Mouse (Mus musculus): Measurements from ENCODE around the gene Nme1. TPM values are rescaled to one million over a fixed set of nuclear protein-coding genes. Genes with fewer than 3 reads are reported as not detected.
A peak's percentile ranks its signal among the peaks of the same experiment; 100 is the strongest.

The Nme1 gene
- 100 and 105 TPM in 2 replicates for polyA plus RNA-seq (2015; fragmentation: Nextera tagmentation; extraction: Ambion mirVana)

DNA sequence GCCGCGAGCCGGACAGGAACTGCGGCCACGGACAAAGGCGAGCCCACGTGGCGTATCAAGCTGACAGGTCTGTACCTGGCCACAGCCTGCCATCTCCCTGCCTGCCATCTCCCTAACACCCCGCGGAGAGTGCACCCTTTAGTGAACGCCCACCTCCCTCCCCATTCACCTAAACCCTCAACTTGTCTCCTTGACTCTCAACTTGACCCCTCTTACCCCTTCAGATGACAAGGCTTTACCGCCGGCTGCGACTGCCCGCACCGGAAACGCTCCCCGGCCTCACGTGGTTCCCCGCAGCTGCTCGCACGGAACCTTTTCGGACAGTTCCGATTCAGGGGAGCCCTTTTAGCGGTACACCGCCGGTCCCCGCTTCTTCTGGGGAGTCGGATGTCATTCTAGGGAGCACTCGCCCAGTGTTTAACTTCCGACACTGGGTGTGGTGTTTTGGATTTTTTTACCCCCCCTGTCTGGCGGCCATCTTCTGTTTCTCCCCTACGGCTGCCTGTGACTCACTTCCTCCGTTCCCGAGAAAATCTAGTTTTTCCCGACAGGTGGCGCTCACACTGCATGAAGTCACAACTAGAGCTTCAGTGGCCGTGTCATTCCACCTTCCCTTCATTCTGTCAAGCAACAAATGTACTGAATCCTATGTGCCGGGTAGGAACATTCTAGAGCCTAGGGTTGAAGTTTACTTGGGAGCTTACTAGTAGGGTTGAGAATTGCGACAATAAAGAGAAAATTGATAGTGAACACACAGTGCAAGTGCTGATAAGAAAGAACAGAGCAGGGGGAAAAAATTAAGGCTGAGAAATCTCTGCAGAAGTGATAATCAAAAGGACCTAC, at the start of gene Nme1, which contains the start of gene Gm20390:
Gene Nme1 (minus strand): TSS at position 517 of the 843 bp plus-strand sequence.
Gene Gm20390 (minus strand): TSS at position 289 of the 843 bp plus-strand sequence.
- Histone ChIP-seq H3K27ac (ENCODE audit: low read length) (peak within 1 kb of the TSS; percentile 14; the same call in 1 of the 2 replicates), H3K27me3 (ENCODE audit: control insufficient read depth, insufficient read depth, low read depth, low read length) (no peaks in the 10 kb centered on the region), H3K4me3 (ENCODE audit: low read length) (peak within 1 kb of the TSS; percentile 60), H3K4me1 (replicated peaks; ENCODE audit: control insufficient read depth, insufficient read depth, low read length) (peaks cover 6% of the 10 kb centered on the region), H3K4me2 (ENCODE audit: low read depth, low read length) (peak within 1 kb of the TSS; percentile 56), H3K9me3 (ENCODE audit: control insufficient read depth, low read length) (no peaks in the 10 kb centered on the region), H3K9ac (ENCODE audit: low read length) (peak within 1 kb of the TSS; percentile 65), H3K36me3 (ENCODE audit: control insufficient read depth, insufficient read depth, low read length) (peaks cover 16% of the 10 kb centered on the region)
- WGBS: 0% methylated on average over 40 of the region's 40 CpGs
- peak; percentile 98 for ATAC-seq (ENCODE audit: low read depth)

DNA sequence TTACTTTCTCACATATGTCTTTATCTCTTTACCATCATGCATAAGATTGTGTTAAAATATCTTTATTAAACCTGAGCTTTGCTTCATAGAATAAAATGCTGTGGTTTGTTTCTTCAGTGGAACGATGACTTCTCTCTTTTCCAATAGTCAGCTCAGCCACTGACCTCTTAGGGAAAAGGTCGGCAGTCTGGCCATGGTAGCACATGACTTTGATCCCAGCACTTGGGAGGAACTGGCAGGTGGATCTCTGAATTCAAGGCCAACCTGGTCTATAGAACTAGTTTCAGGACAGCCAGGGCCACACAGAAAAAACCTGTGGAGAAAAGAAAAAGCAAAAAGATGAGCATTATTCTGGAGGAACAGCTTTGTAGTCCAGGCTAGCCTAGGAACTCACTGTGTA, 35.0 kb upstream of the Nme1 start:
- H3K9ac ChIP-seq (ENCODE audit: low read length): no peak overlapping the region
- no peaks in the 10 kb centered on the region for H3K9me3 ChIP-seq (ENCODE audit: control insufficient read depth, low read length)
- H3K36me3 ChIP-seq (ENCODE audit: control insufficient read depth, insufficient read depth, low read length): no peaks in the 10 kb centered on the region
- H3K4me3 ChIP-seq (ENCODE audit: low read length): no peak overlapping the region
- WGBS: 90% methylated on average over 2 of the region's 2 CpGs
- H3K4me1 ChIP-seq (replicated peaks; ENCODE audit: control insufficient read depth, insufficient read depth, low read length): peaks cover 4% of the 10 kb centered on the region; the same call in 1 of the 2 replicates
- H3K27me3 ChIP-seq (ENCODE audit: control insufficient read depth, insufficient read depth, low read depth, low read length): no peaks in the 10 kb centered on the region
- no peak overlapping the region for H3K27ac ChIP-seq (ENCODE audit: low read length)
- ATAC-seq (ENCODE audit: low read depth): no peak
- H3K4me2 ChIP-seq (ENCODE audit: low read depth, low read length): no peak overlapping the region

DNA sequence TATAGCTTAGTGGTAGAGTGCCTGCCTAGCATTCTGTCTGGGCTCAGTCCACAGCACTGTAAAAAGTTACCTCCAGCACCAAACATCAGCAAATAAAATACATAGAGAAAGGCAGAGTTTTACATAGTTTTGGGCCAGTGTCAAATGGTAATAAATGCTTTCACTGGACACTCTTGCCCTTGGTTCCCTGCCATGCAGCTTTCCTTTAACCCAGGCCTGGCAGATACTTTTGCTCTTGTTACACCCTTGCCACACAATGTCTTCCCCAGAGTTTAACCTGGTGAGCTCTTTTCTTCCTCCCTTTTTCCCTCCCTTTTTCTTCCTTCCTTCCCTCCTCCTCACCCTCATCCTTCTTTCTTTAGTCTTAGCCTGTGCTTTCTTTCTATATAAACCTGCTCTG, 31.0 kb upstream of the Nme1 start:
- no peak overlapping the region for H3K4me2 ChIP-seq (ENCODE audit: low read depth, low read length)
- H3K9me3 ChIP-seq (ENCODE audit: control insufficient read depth, low read length): no peaks in the 10 kb centered on the region
- H3K27me3 ChIP-seq (ENCODE audit: control insufficient read depth, insufficient read depth, low read depth, low read length): no peaks in the 10 kb centered on the region
- H3K9ac ChIP-seq (ENCODE audit: low read length): no peak overlapping the region
- no peak overlapping the region for H3K4me3 ChIP-seq (ENCODE audit: low read length)
- no peaks in the 10 kb centered on the region for H3K36me3 ChIP-seq (ENCODE audit: control insufficient read depth, insufficient read depth, low read length)
- H3K4me1 ChIP-seq (replicated peaks; ENCODE audit: control insufficient read depth, insufficient read depth, low read length): peaks cover 21% of the 10 kb centered on the region
- no peak overlapping the region for H3K27ac ChIP-seq (ENCODE audit: low read length)
- ATAC-seq (ENCODE audit: low read depth): no peak

DNA sequence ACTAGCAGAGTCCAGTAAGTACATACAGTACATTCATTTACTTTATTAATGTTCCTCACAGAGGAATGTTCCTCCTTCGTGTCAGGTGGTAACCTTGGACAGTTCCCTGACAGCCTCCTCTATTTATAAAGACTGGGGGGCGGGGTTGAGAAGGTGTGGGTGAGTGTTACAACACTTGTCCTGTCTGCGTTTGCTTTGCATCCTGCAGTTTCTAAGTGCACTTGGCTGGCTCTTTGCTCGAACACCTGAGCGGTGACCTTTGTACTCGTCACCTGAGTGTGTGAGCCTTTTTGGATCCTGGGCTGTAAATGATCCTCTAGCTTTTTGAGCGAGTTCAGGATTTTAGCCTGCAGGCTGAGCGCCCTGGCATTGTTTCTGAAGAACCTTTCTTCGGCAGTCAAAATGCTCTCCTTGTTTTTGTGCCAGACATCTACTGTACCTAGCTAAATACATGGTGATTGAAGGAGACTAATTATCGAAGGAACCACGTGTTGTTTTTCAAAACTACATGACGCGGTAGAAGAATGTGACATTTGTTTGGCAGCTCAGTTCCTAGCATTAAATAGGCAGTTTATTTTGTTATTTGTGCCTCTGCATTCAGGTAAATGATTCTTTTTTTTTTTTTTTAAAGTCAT, 28.9 kb upstream of the Nme1 start:
- ATAC-seq (ENCODE audit: low read depth): no peak
- Histone ChIP-seq H3K9ac (ENCODE audit: low read length) (peak overlapping the region; percentile 19; the same call in 1 of the 2 replicates), H3K27ac (ENCODE audit: low read length) (no peak overlapping the region)

DNA sequence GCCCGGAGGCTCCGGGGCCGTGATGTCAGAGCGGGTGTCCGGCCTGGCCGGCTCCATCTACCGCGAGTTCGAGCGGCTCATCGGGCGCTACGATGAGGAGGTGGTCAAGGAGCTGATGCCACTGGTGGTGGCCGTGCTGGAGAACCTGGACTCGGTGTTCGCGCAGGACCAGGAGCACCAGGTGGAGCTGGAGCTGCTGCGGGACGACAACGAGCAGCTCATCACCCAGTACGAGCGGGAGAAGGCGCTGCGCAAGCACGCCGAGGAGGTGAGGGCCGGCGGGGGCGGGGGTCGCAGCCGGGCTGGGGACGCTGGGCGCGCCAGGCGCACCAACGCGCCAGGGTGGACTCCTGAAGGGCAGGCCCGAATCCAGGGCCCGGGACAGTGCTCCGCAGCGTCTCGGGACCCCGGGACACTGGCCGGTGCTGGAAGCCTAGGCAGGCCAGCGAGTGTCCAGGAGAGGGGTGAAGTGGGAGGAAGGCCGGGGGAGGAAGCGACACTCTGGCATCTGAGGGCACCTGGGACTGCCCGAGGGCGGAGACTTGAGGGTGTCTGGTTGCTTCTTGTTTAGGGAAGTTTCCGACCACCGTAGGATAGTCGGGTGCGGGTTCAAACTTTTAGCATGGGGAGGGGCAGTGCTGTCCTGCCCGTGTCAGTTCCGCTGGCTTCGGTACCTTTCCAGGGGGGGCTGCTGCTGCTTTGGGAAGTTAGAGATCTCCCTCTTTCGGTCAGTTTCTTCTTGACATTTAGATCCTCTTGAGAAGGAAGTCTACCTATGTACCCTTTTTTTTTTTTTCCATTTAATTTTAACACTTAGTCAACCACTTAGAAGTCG, 28.2 kb upstream of the Nme1 start:
- H3K27me3 ChIP-seq (ENCODE audit: control insufficient read depth, insufficient read depth, low read depth, low read length): no peaks in the 10 kb centered on the region
- peaks cover 21% of the 10 kb centered on the region for H3K4me1 ChIP-seq (replicated peaks; ENCODE audit: control insufficient read depth, insufficient read depth, low read length)
- WGBS: under 1% methylated on average over 58 of the region's 58 CpGs
- peak overlapping the region; percentile 74 for H3K4me2 ChIP-seq (ENCODE audit: low read depth, low read length)
- H3K9me3 ChIP-seq (ENCODE audit: control insufficient read depth, low read length): no peaks in the 10 kb centered on the region
- H3K36me3 ChIP-seq (ENCODE audit: control insufficient read depth, insufficient read depth, low read length): no peaks in the 10 kb centered on the region
- H3K27ac ChIP-seq (ENCODE audit: low read length): peak overlapping the region; percentile 97
- peak overlapping the region; percentile 93 for H3K9ac ChIP-seq (ENCODE audit: low read length)
- H3K4me3 ChIP-seq (ENCODE audit: low read length): peak overlapping the region; percentile 98
- peak; percentile 35 for ATAC-seq (ENCODE audit: low read depth)

More for the DNA sequence above, 28.9 kb upstream of the Nme1 start:
- Histone ChIP-seq H3K36me3 (ENCODE audit: control insufficient read depth, insufficient read depth, low read length) (no peaks in the 10 kb centered on the region), H3K4me2 (ENCODE audit: low read depth, low read length) (peak overlapping the region; percentile 74), H3K4me3 (ENCODE audit: low read length) (peak overlapping the region; percentile 98), H3K27me3 (ENCODE audit: control insufficient read depth, insufficient read depth, low read depth, low read length) (no peaks in the 10 kb centered on the region), H3K9me3 (ENCODE audit: control insufficient read depth, low read length) (no peaks in the 10 kb centered on the region), H3K4me1 (replicated peaks; ENCODE audit: control insufficient read depth, insufficient read depth, low read length) (peaks cover 21% of the 10 kb centered on the region)
- WGBS: 22% methylated on average over 13 of the region's 13 CpGs

DNA sequence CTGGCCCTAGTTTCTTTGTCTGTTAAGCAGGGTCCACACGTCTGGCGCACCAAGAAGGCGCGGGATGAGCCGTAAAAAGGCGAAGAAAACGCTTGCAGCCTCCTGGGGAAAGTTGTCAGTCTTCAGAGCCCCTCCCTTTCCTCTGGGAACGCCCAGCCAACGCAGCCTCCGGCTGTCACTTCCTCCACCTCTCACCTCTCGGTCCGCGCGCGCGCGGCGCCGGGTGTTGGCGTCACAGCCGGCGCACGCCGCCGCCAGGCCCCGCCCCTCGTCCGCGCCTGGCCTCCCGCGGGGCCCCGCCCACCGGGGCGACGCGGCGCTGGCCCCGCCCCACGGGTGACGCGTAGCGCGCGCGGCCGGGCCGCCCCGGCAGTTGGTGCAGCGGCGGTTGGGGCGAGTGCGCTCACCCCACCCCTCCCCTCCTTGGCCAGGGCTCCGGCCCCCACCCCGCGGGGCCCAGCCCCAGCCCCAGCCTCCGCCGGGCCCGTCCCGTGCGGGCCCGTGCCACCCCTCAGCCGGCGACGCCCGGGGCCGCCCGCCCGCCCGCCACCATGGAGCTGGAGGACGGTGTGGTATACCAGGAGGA, 27.5 kb upstream of the Nme1 start, which contains the start of gene Spag9:
Gene Spag9 (plus strand): TSS at position 372 of the 586 bp plus-strand sequence.
- Histone ChIP-seq H3K27ac (ENCODE audit: low read length) (peak within 1 kb of the TSS; percentile 97), H3K9ac (ENCODE audit: low read length) (peak within 1 kb of the TSS; percentile 93), H3K4me3 (ENCODE audit: low read length) (peak within 1 kb of the TSS; percentile 98), H3K4me2 (ENCODE audit: low read depth, low read length) (peak within 1 kb of the TSS; percentile 92), H3K36me3 (ENCODE audit: control insufficient read depth, insufficient read depth, low read length) (no peaks in the 10 kb centered on the region), H3K9me3 (ENCODE audit: control insufficient read depth, low read length) (no peaks in the 10 kb centered on the region), H3K4me1 (replicated peaks; ENCODE audit: control insufficient read depth, insufficient read depth, low read length) (peaks cover 21% of the 10 kb centered on the region), H3K27me3 (ENCODE audit: control insufficient read depth, insufficient read depth, low read depth, low read length) (no peaks in the 10 kb centered on the region)
- peak; percentile 95 for ATAC-seq (ENCODE audit: low read depth)
- 0% methylated on average over 55 of the region's 70 CpGs for WGBS

DNA sequence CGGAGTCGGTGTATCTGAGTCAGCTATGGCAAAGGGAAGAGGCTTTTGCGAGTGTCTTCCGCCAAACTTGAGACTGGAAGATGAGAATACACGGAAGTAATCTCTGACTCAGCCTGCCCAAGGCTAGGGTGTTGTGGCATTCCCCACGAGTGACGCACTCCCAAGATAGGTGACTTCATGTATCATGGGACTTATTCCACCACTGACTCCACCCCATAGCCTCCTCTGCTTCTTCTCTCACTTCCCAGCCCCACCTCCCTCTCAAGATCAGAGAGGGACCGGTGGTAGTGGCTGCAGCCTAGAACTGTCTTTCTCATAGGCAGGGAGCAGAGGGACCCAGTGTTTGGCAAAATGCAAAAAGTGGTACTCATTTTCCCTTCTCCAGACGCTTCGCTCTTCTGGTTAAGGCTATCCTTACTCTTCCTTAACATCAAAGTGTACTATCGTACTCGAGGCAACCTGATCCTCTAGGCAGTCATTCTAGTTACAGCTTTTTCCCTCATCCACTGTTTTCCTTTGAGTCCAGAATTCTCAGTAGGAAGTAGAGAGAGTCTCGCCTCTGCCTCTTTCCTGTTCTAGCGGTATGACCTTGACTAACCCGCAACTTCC, 26.9 kb upstream of the Nme1 start:
- Histone ChIP-seq H3K27ac (ENCODE audit: low read length) (peak overlapping the region; percentile 97), H3K4me2 (ENCODE audit: low read depth, low read length) (peak overlapping the region; percentile 92), H3K4me3 (ENCODE audit: low read length) (peak overlapping the region; percentile 98), H3K9me3 (ENCODE audit: control insufficient read depth, low read length) (no peaks in the 10 kb centered on the region), H3K27me3 (ENCODE audit: control insufficient read depth, insufficient read depth, low read depth, low read length) (no peaks in the 10 kb centered on the region), H3K9ac (ENCODE audit: low read length) (peak overlapping the region; percentile 74), H3K4me1 (replicated peaks; ENCODE audit: control insufficient read depth, insufficient read depth, low read length) (peaks cover 21% of the 10 kb centered on the region), H3K36me3 (ENCODE audit: control insufficient read depth, insufficient read depth, low read length) (no peaks in the 10 kb centered on the region)
- 3% methylated on average over 15 of the region's 15 CpGs for WGBS
- ATAC-seq (ENCODE audit: low read depth): peak; percentile 63

DNA sequence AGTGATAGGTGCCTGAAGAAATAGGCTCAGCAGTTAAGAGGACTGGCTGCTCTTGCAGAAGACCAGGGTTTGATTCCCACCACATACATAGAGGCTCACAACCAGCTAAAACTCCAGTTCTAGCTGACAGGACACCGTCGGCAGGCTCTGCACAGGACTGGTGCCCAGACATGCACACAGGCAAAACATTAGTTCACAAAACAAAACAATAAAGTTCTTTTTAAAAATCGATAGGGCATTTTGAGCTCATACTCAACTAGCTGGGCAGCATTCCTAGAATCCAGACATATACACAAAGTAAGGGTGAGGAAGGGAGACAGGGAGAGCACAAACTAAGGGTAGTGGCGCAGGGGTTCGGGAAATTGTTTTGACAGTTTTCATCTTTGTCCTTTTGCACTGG, 26.2 kb upstream of the Nme1 start:
- peak overlapping the region; percentile 98 for H3K4me3 ChIP-seq (ENCODE audit: low read length)
- peak overlapping the region; percentile 97 for H3K27ac ChIP-seq (ENCODE audit: low read length)
- H3K36me3 ChIP-seq (ENCODE audit: control insufficient read depth, insufficient read depth, low read length): no peaks in the 10 kb centered on the region
- no peaks in the 10 kb centered on the region for H3K27me3 ChIP-seq (ENCODE audit: control insufficient read depth, insufficient read depth, low read depth, low read length)
- 44% methylated on average over 5 of the region's 5 CpGs for WGBS
- ATAC-seq (ENCODE audit: low read depth): no peak
- peaks cover 21% of the 10 kb centered on the region for H3K4me1 ChIP-seq (replicated peaks; ENCODE audit: control insufficient read depth, insufficient read depth, low read length)
- H3K9ac ChIP-seq (ENCODE audit: low read length): peak overlapping the region; percentile 74
- no peaks in the 10 kb centered on the region for H3K9me3 ChIP-seq (ENCODE audit: control insufficient read depth, low read length)
- H3K4me2 ChIP-seq (ENCODE audit: low read depth, low read length): peak overlapping the region; percentile 92

All from lung, embryonic 16.5 days (tissue).